Mouse (Mus musculus) activated CD4-positive, CD25-positive, alpha-beta regulatory T cell, adult 9 weeks (primary cell): ENCODE data around the gene Msh4. TPM values are rescaled to one million over a fixed set of nuclear protein-coding genes. Genes with fewer than 3 reads are reported as not detected.

Experiments used
- polyA plus RNA-seq: library from polyadenylated mRNA; unstranded; fragments of 100-300 nt; shearing (Covaris generic); gene quantifications from one replicate; pipeline ENCODE4 v1.2.1, GENCODE M21; 2017

Msh4 gene
- not detected for polyA plus RNA-seq

GRCm38 (mm10) chr3:153906136-153906871 is at the start of gene Msh4:
TSS of gene Msh4 (minus strand) at chr3:153906138.

DNA sequence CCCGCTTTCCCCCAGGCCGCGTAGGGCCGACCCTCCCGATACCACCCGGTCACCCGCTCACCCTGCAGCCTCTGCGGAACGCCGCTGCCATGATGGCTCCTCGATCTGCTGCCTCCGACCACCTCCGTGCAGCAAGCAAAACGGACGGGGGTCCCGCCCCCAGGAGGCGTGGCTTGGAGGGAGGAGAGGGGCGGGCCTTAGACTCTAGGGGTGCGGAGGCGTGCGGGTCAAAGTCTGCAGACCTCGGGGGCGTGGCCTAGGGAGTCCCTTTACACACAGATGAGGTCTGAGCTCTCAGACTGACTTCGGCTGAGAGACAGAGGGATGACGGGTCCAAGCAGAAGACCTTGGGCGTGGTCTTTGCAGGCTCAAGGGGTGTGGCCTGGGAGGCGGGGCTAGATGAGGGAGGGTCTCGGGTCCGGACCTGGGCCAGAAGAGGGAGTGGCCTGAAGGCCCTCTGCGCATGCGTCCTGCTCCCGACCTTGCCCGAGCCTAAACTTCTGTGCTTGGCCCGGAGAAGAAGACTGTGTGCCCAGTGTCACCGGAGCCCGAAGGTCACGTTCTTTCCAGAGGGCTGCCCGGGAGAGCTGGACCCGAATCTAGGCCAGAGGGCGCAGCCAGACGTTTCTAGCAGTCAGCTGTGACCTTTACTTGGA is 38.5 kb upstream of the Msh4 start, which contains the start of gene Acadm:
TSS of gene Acadm (minus strand) at position 298 of the 656 bp plus-strand sequence.

GRCm38 (mm10) chr3:153912546-153913509 is 6.9 kb upstream of the Msh4 start, which contains the start of gene Rabggtb:
TSS of gene Rabggtb (minus strand) at chr3:153913009.

GRCm38 (mm10) chr3:153844030-153844429 is 61.9 kb downstream of the Msh4 start, which contains the start of gene Asb17:
TSS of gene Asb17 (plus strand) at chr3:153844209.

Other genes with a start within 250 kb of the Msh4 start
- 59.5 TPM for gene St6galnac3, start 181.0 kb downstream of the Msh4 start, polyA plus RNA-seq
- not detected for gene Asb17, start 61.9 kb downstream of the Msh4 start, polyA plus RNA-seq
- 35.9 TPM for gene Rabggtb, start 6.9 kb upstream of the Msh4 start, polyA plus RNA-seq
- 50.7 TPM for gene Acadm, start 38.5 kb upstream of the Msh4 start, polyA plus RNA-seq
- gene Slc44a5, start 67.3 kb upstream of the Msh4 start, polyA plus RNA-seq = not detected